ENCODE assay signal across 25 mouse cellular contexts in genomic region chr14:16528631-16529030, GRCm38 (mm10).
DNase-seq lines count a peak whose midpoint lies in the region; ATAC-seq and TF ChIP-seq lines count a peak whose summit lies in the region.
"Had no signal": no experiment of that assay in that cellular context is flagged by ENCODE, and none has a peak within 500 bp of the region (broad histone marks: within the 10 kb centered on the region; RNA-seq: fewer than 3 reads in every experiment).

No protein-coding gene starts in this region.

- no peak overlapping the region for H3K27ac ChIP-seq in heart, embryonic 10.5 days
- H3K27ac ChIP-seq in intestine, embryonic 14.5 days (ENCODE audit: low read depth) = no peak overlapping the region
- no peak overlapping the region for H3K27ac ChIP-seq in intestine, postnatal 0 days (ENCODE audit: low read depth, low read length)
- no peak overlapping the region for H3K27ac ChIP-seq in midbrain, postnatal 0 days (ENCODE audit: low read depth, low read length)
- H3K27ac ChIP-seq in midbrain, embryonic 14.5 days (replicated peaks; ENCODE audit: low read depth, low read length) = no peak overlapping the region
- H3K27ac ChIP-seq: embryonic facial prominence, embryonic 10.5 days; embryonic facial prominence, embryonic 12.5 days; forebrain, embryonic 13.5 days; forebrain, embryonic 15.5 days had no signal

- no peak for TF ChIP-seq CTCF in intestine, postnatal 0 days (IDR thresholded peaks at IDR 0.05; ENCODE audit: low read depth)
- TF ChIP-seq CTCF in midbrain, postnatal 0 days (IDR thresholded peaks at IDR 0.05) = no peak

- H3K4me1 ChIP-seq in heart, embryonic 10.5 days = no peaks in the 10 kb centered on the region
- no peaks in the 10 kb centered on the region for H3K4me1 ChIP-seq in intestine, embryonic 14.5 days (replicated peaks; ENCODE audit: control insufficient read depth, insufficient read depth, low read length)
- no peaks in the 10 kb centered on the region for H3K4me1 ChIP-seq in intestine, postnatal 0 days (replicated peaks; ENCODE audit: control insufficient read depth, insufficient read depth, low read length)
- H3K4me1 ChIP-seq in midbrain, postnatal 0 days (ENCODE audit: insufficient read depth, low read length) = no peaks in the 10 kb centered on the region
- H3K4me1 ChIP-seq in midbrain, embryonic 14.5 days (ENCODE audit: control insufficient read depth, insufficient read depth, low read length) = no peaks in the 10 kb centered on the region
- H3K4me1 ChIP-seq: embryonic facial prominence, embryonic 12.5 days; forebrain, embryonic 15.5 days had no signal

- no peaks in the 10 kb centered on the region for H3K9me3 ChIP-seq in heart, embryonic 10.5 days
- no peaks in the 10 kb centered on the region for H3K9me3 ChIP-seq in intestine, embryonic 14.5 days (ENCODE audit: control insufficient read depth, low read length)
- H3K9me3 ChIP-seq in intestine, postnatal 0 days (ENCODE audit: control insufficient read depth) = no peaks in the 10 kb centered on the region
- no peaks in the 10 kb centered on the region for H3K9me3 ChIP-seq in midbrain, postnatal 0 days (ENCODE audit: low read length)
- H3K9me3 ChIP-seq in midbrain, embryonic 14.5 days (ENCODE audit: control insufficient read depth, low read length) = no peaks in the 10 kb centered on the region
- H3K9me3 ChIP-seq: embryonic facial prominence, embryonic 10.5 days; embryonic facial prominence, embryonic 12.5 days; forebrain, embryonic 13.5 days; forebrain, embryonic 15.5 days; G1E had no signal

- H3K27me3 ChIP-seq in heart, embryonic 10.5 days (ENCODE audit: insufficient read depth, poor library complexity, severe bottlenecking) = no peaks in the 10 kb centered on the region
- H3K27me3 ChIP-seq in intestine, embryonic 14.5 days (replicated peaks; ENCODE audit: control insufficient read depth, insufficient read depth, low read length) = no peaks in the 10 kb centered on the region
- no peaks in the 10 kb centered on the region for H3K27me3 ChIP-seq in intestine, postnatal 0 days (replicated peaks; ENCODE audit: control insufficient read depth, insufficient read depth, low read length)
- H3K27me3 ChIP-seq in midbrain, postnatal 0 days (ENCODE audit: insufficient read depth, low read length) = no peaks in the 10 kb centered on the region
- no peaks in the 10 kb centered on the region for H3K27me3 ChIP-seq in midbrain, embryonic 14.5 days (ENCODE audit: control insufficient read depth, insufficient read depth, low read length)
- H3K27me3 ChIP-seq: CH12.LX; embryonic facial prominence, embryonic 12.5 days; forebrain, embryonic 13.5 days; forebrain, embryonic 15.5 days; Patski had no signal

- 69% methylated on average over 2 of the region's 2 CpGs for WGBS in heart, embryonic 10.5 days
- WGBS in intestine, embryonic 14.5 days = 59% methylated on average over 2 of the region's 2 CpGs
- 74% methylated on average over 2 of the region's 2 CpGs for WGBS in intestine, postnatal 0 days
- 75% methylated on average over 2 of the region's 2 CpGs for WGBS in midbrain, postnatal 0 days
- WGBS in midbrain, embryonic 14.5 days = 80% methylated on average over 2 of the region's 2 CpGs

- DNase-seq in cerebellum, postnatal 10 days = peak; percentile 49 to 61
- DNase-seq in cerebellum, adult 11 months = no peak
- peak; percentile 64 for DNase-seq in heart, adult 11 months
- DNase-seq in heart, embryonic 10.5 days (ENCODE audit: low spot score) = no peak
- DNase-seq in intestine, embryonic 14.5 days (ENCODE audit: low spot score) = peak; percentile 27
- DNase-seq in midbrain, postnatal 0 days (ENCODE audit: low spot score) = peak; percentile 17
- no peak for DNase-seq in midbrain, embryonic 14.5 days
- DNase-seq: adrenal gland, adult 8-10 months; adrenal gland, postnatal 14 days; adrenal gland, postnatal 36 days; B cell, adult 2 months; cerebellum, adult 18-20 months; cerebellum, adult 9-10 months; cerebellum, postnatal 25 days; forebrain, postnatal 0 days had no signal

- no peak overlapping the region for H3K4me3 ChIP-seq in heart, embryonic 10.5 days
- no peak overlapping the region for H3K4me3 ChIP-seq in intestine, embryonic 14.5 days (ENCODE audit: low read depth, low read length)
- no peak overlapping the region for H3K4me3 ChIP-seq in intestine, postnatal 0 days (ENCODE audit: low read depth, low read length)
- no peak overlapping the region for H3K4me3 ChIP-seq in midbrain, postnatal 0 days (ENCODE audit: low read depth, low read length)
- H3K4me3 ChIP-seq in midbrain, embryonic 14.5 days (replicated peaks; ENCODE audit: low read depth, low read length) = no peak overlapping the region
- H3K4me3 ChIP-seq: embryonic facial prominence, embryonic 10.5 days; embryonic facial prominence, embryonic 12.5 days; forebrain, embryonic 13.5 days; forebrain, embryonic 15.5 days had no signal

- H3K9ac ChIP-seq in intestine, embryonic 14.5 days (ENCODE audit: low read length) = no peak overlapping the region
- H3K9ac ChIP-seq in intestine, postnatal 0 days (ENCODE audit: low read depth, low read length) = no peak overlapping the region
- no peak overlapping the region for H3K9ac ChIP-seq in midbrain, postnatal 0 days (replicated peaks; ENCODE audit: low read length, poor library complexity, severe bottlenecking)
- H3K9ac ChIP-seq in midbrain, embryonic 14.5 days (replicated peaks; ENCODE audit: low read length) = no peak overlapping the region
- H3K9ac ChIP-seq: embryonic facial prominence, embryonic 12.5 days; forebrain, embryonic 13.5 days; forebrain, embryonic 15.5 days; forebrain, postnatal 0 days had no signal

- H3K4me2 ChIP-seq in intestine, embryonic 14.5 days (ENCODE audit: low read length) = no peak overlapping the region
- no peak overlapping the region for H3K4me2 ChIP-seq in intestine, postnatal 0 days (replicated peaks; ENCODE audit: low read depth)
- H3K4me2 ChIP-seq in midbrain, postnatal 0 days (ENCODE audit: low read depth, low read length, poor library complexity, severe bottlenecking) = no peak overlapping the region
- no peak overlapping the region for H3K4me2 ChIP-seq in midbrain, embryonic 14.5 days (ENCODE audit: low read length)
- H3K4me2 ChIP-seq: embryonic facial prominence, embryonic 12.5 days; forebrain, embryonic 13.5 days; forebrain, embryonic 15.5 days had no signal

- no peak for ATAC-seq in intestine, embryonic 14.5 days (replicated peaks; ENCODE audit: low FRiP score, low TSS enrichment, low read depth)
- ATAC-seq in intestine, postnatal 0 days = no peak
- ATAC-seq in midbrain, postnatal 0 days (ENCODE audit: low FRiP score) = no peak
- no peak for ATAC-seq in midbrain, embryonic 14.5 days (ENCODE audit: low FRiP score, low TSS enrichment)
- ATAC-seq: activated CD4-positive, CD25-positive, alpha-beta regulatory T cell, adult 4 months; CD4-positive, CD25-positive, alpha-beta regulatory T cell, adult 4 months; forebrain, embryonic 13.5 days; forebrain, embryonic 15.5 days; forebrain, postnatal 0 days; Patski had no signal

- peaks cover 9% of the 10 kb centered on the region; the same call in 1 of the 2 replicates for H3K36me3 ChIP-seq in heart, embryonic 10.5 days
- no peaks in the 10 kb centered on the region for H3K36me3 ChIP-seq in intestine, embryonic 14.5 days (ENCODE audit: control insufficient read depth, insufficient read depth, low read length)
- H3K36me3 ChIP-seq in intestine, postnatal 0 days (ENCODE audit: control insufficient read depth, insufficient read depth) = no peaks in the 10 kb centered on the region
- no peaks in the 10 kb centered on the region for H3K36me3 ChIP-seq in midbrain, postnatal 0 days (ENCODE audit: insufficient read depth, low read length)
- H3K36me3 ChIP-seq in midbrain, embryonic 14.5 days (ENCODE audit: control insufficient read depth, insufficient read depth, low read length) = no peaks in the 10 kb centered on the region
- H3K36me3 ChIP-seq: embryonic facial prominence, embryonic 12.5 days; forebrain, embryonic 15.5 days; G1E had no signal

Comparison
In these comparisons a context has a peak if more than half of its experiments do, and no peak if none do; other contexts are left out.
1. DNase-seq: peak in cerebellum, postnatal 10 days (2 of 2), heart, adult 11 months (single experiment), intestine, embryonic 14.5 days (single experiment) and midbrain, postnatal 0 days (single experiment); none in cerebellum, adult 11 months (single experiment), heart, embryonic 10.5 days (single experiment) and midbrain, embryonic 14.5 days (single experiment).